Mouse (Mus musculus): ENCODE measurements around the gene Prmt8.

The Prmt8 gene

DNA sequence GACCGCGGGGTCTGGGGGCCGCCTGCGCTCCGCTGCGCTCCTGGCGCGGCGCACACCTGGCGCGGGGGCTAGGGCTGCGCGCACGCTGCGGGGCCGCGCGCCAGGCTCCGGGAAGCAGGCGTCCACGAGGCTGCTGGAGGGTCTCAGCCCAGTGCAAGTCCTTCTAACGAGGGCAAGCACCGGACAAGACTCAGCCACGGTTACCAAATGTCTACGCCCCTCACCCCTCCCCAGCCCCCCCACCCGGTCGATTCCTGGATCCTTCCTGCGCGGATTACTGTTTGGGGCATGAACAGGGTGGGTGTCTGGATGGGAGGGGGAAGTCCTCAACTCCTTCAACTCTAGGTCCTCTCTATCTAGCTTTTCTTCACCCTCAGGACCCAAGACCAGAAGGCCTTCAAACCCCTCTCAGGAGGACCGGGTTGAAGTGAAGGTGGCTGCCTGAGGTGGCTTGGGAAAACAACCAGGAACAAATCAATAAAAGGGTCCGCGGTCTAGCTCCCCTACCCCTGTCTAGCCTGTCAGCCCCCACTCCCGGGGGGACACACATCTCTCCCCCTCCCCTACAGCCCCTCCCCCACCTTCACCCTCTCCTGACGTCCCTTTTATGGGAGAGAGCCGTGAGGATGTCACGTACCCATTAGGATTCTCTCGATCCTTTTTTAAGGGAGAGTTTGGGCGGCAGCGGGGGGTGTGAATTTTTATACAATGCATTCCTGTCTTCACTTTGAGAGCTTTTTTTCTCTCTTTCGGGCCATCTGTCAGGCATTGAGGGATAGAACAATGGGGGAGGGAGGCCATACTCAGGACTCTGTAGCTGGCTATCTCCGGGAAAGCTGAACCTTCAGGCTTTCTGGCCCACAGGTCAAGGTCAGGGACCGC, at the start of gene Prmt8:
Gene Prmt8, minus strand, starts transcription at position 198 of the 882 bp plus-strand sequence.
- DNase-seq: no peak

DNA sequence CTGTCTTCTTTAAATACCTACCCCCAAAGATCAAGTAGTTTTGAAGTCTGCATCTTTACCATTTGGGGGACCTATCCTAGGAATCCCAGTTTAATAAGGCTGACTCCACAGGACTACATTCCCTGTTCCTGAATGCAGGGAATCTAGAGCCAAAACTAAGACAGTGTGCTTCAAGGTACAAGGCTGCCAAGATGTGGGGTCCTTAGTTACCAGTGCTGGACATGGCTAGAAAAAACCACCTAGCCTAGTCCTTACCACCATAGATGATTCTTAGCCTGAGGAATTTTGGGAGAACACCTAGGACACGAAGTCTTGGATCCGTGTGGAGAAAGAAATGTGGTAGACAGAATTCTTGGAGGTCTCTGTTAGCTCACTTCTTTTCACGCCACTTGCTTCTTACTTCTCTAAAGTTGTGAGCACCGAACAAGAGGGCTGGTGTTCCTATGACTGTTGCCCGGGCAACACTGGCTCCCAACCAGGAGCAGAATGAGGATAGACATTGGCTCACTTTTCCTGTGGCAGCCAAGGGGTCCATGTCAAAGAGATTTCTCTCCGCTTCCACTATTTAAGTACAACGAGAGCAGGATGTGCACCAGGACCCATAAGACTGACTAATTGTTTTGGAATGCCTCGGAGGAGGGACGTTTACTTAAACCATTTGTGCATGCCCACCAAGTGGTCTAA, 33.9 kb upstream of the Prmt8 start:
- DNase-seq: no peak

DNA sequence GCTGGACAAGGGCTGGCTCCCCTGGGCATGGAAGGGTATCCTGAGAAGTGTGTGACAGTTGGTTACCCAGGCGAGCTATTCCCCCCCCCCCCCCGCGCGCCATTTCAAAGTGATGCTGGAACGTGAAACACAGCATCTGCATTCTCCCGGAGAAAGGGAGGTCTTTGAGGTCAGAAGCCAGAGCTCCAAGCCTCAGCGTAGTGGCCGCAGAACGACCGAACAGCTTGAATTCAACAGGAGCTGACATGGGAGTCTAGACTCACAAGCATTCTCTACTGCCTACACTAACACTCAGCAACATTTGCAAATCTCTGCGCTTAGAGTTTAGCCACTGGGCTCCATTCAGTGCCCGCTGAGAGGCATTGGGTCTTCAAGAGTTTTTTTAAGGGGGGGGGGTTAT, 32.9 kb upstream of the Prmt8 start:
- no peak for DNase-seq

DNA sequence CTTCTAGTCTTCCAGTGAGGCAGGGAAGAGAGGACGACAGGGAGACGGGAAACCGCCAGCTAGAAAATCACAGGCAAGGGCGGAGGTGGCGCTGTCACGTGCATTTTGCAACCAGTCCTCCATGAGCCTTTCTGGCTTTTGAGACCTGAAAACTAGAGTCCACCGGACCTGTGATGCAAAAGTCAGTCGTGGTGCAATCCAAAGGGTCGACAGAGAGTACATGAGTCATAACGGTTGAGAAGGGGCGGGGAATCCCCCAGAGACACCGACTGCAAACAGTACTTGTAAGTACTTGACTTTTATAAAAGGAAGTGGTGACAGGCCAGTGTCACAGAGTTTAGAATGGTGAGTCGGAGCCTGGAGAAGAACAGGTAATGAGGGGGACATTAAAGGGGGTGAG, 20.8 kb upstream of the Prmt8 start:
- no peak for DNase-seq

DNA sequence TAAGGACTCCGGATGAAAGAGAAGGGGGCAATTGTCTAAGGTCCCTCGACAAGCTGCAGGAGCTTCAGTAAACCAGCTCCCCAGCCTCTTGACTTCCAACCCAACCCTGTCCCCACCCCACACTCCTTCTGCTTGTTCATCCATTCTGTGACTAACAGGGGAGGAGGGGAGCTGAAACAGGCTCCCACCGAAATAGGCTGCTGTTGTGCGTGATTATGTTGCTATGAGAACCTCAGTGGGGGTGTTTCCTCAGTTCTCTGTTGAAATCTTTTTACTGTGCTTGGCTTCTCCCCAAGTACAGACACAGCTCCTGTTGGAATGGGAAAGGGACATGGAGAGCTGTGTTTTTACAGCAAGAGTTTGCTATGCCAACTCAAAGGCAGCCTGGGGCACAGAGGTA, 1.5 kb upstream of the Prmt8 start:
- DNase-seq: no peak

DNA sequence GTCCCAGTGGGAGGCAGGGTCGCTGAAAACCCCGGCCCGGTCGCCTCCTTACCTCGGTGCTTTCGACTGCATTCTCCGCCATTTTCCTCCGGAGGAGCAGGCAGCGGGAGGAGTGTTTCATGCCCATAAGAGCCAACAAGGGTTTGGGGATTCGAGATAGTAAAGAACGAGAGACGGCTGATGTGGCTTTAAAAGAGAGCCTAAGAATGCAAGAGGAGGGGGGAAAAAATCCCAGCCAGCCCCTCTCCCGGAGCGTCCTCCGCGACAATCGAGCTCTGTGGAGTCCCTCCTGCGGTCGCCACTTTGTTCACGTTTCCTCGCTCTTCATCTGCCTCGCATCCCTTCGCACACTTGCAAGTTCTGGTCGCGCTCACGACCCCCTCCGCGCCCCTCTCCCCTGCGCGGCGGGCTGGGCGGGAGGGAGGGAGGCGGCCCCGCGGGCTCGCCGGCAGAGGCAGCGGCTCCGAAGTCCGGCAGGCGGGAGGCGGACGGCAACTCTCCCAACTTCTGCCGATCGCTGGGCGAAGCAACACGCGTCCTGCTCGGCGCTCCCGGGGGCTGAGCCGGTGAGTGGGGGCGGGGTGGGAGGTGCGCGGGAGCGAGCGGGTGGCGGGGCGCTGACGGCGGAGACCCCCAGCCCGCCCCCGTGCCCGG, 524 bp downstream of the Prmt8 start:
- no peak for DNase-seq

DNA sequence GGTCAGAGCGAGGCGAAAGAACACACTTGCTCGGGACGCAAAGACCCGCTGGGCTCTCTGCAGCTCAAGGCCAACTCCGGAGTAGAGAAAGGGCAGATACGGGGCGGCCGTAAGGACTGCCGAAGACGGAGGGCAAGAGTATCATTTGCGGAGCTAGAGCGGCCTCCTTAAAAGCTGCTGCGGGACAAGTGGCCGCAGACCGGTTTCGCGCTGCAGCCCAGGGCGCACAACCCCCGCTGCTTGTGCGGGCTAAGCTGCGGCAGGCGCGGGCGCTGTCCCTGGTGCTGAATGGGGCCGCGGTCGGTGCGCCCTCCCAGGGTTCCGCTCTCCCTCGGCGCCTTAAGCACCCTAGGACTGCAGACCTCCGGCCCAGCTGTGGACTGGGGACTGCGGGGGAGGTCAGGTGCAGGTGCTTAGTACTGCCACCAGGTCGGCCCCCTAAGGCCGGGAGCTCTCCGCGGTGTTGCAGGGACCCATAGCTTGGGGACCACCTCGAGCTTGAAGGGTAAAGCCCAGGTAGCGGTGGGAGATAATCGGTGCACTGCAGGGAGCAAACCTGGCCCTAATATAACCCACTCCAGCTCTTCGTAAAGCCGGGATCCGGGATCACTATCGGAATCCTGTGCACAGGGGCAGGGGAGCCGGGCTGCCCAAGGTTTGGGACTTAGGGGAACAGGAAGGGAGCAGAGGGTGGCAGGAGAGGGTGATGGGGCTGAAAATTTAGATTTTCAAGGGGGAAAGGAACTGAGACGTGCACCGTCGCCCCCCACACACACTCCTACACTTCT, 1.4 kb downstream of the Prmt8 start:
- DNase-seq: no peak

DNA sequence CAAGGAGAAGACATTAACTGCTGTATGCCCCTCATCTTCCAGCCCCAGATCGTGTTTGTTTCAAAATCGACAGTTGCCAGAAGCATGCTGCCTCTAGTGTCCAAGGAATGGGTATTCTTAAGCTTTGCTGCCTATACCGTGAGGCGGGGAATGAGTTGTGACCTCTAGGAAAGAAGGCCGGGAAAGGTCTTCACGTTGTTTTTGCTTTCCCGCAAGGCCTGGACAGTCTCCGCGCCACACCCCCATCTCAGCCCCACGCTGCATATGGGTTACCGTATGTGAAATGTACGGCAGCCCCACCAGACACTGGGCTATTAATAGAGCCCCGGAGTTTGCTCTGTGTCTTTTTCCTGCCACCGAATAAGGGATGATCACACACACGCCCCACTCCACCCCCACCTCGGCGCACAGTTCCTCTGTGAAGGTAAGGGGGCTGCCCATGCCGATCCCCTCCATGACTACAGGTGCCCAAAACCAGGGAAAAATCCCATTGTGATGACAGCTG, 2.0 kb downstream of the Prmt8 start:
- no peak for DNase-seq

DNA sequence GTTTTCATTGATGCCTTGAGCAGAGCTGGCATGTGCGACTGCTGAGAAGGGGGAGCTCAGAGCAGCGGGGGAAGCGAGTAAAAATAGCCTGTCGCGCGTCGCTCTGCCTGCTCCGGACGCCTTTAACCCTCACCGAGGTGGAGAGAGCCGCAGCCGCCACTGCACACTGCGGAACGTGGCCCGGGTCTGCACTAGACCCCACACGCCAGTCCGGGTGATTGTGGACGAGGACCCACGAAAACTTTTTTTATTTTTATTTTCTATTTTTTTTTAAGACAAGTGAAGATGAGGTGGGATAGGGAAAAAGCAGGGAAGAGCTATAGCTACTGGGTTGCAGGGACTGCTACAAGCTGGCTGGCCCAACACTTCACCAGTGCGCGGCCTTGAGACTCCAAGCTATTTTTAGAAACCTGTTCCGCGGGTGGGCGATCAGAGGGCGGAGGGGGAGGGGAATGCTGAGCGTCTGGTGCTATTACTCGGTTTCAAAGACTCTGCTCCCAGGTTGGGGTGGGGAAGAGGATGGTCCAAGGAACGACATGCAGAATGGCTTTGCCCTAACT, 2.6 kb downstream of the Prmt8 start:
- DNase-seq: no peak

DNA sequence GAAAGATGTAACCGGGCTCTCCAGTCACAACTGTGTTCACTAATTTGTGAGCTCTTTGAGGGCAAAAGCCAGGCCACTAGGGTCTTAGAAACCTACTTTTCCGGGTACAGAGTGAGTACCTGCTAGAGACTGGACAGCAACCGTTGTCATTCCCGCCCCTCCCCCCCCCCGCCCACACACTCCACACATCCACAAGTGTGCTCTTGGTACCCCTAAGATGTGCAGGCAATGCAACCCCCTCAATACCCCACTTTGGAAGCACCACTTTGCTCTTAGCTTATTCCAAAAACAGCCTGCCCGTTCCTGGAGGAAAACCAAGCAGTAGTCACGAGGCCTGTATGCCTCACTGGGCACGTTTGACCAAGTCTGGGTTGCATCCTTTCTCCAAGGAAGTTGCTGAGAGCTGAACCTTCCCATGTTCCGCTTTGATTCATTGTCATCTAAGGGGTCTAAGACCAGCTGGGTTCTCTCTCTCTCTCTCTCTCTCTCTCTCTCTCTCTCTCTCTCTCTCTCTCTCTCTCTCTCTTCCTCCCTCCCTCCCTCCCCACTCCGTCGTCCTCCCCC, 3.1 kb downstream of the Prmt8 start:
- DNase-seq: no peak

DNA sequence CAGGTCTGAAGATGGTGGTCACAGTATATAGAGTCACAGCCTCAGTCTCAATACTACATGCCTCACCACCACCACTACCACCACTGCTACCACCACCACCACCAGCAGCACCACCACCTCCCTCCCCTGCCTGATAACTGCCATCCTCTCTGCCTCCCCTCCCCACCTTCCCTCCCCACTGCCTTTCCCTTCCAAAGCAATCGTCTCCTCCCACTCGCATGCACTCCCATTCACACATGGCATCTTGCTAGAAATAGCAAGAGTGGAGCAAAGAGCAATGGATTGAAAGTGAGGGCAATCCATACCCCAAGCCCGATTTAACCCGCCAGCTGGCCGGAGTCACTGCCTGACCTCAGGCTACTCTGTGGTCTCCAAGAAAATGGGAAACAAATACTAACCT, 3.7 kb downstream of the Prmt8 start:
- no peak for DNase-seq

DNA sequence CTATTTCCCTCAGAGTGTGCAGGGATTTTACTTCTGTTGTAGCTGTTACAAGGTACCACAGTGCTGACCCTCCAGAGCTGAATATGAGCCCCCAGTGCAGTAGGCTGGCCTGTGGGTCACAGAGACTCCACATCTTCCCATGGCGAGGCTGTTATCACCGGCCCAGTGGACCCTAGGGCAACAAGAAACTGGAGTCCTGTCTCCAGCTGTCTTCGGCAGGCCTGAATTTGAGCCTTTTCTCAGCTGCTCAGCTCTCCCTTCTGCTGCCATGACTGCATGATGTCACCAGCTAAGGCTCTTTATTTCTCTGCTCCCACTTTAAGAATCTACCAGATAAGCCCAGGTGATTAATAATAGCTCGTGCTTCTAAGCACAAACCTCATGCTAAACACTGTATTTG, 11.0 kb downstream of the Prmt8 start:
- DNase-seq: no peak

DNA sequence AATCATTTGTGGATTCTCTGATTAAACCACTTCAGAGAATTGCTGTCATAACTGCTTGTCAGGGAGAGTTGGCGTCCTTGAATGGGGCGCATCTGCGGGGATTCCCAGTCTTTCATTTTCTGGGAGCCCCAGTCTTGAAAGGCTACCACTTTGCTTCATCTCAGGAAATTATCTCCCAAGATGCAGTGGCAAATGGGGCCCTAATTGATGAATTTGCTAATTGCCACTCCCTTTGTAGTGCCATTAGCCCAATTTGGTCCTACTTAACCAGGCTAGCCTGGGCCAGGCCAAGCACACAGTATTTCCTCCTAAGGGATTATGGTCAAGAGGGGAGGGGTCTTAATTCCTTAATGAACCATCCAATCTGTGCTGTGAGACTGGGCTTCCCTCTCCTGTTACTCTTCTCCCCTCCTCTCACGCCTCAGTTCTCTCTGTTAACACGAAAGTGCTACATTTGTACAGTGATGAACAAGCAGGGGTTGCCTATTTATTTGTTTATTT, 11.6 kb downstream of the Prmt8 start:
- DNase-seq: no peak

DNA sequence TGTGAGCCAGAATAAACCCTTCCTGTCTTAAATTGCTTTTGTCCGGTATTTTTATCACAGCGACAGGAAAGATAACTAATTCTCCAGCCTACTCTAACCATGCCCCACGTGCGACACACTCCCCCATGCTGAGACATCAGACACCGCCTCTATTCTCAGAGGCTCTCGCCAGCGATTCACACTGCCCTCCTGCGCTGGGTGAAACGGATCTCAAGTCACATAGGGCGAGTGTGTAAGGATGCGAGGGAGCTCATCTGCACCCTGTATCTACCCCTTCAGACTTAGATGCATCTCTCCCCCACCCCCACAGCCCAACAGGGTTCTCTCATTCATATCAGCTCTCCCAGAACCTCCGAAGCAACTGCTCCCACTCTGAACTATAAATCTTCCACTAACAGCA, 12.4 kb downstream of the Prmt8 start:
- no peak for DNase-seq

DNA sequence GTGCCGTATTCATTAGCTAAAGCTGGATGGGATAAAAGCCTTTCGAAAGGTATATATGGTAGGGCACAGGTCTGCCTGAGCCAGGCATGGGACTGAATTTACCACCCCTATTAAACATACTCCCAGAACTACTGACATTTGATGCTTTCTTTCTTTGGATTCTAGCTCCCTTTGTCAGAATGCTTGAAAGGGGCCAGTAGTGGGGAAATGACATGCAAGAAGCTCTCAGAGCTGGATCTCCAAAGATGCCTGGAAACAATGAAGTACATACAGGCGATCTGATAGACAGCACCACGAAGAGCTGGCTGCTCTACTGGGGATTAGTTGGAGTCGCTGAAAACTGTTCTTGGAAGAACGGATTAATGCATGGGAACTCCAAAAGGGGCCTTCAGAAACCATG, 16.0 kb downstream of the Prmt8 start:
- no peak for DNase-seq

DNA sequence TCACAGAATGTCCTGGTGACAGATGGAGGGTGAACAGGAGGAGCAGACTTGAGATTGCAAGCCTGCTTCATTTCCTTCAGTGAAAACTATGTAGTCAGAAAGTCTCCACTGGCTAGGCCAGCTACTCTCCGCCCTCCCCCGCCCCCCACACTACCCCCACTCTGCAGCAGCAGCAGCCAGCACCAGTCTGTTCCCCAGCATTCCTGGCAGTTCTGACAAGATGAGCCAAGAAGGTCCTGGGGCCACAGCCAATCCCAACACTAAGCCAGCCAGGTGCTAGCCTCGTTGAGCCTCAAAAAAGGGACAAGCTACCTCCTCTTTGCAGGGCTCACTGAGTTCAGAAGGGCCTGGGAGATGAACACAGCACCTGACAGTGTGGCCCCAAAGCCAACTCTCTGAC, 16.6 kb downstream of the Prmt8 start:
- DNase-seq: no peak

DNA sequence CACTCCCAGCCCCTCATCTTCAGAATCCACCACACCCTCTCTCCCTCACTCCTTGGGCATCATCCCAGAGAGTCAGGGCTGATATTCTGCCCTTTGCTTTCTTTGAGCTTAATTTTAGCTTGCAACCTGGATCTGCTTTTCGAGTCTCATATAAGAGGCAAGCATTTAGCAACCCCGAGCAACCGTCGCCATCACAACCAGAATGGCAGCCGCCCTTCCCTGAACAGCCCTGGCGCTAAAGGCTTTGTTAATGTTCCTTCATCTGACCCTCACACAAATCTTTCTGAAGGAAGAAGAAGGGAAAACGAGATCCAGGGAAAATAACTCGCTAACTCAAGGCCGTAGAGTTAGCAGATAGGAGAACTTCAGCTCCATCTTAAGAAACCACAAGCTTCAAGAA, 17.8 kb downstream of the Prmt8 start:
- DNase-seq: no peak

DNA sequence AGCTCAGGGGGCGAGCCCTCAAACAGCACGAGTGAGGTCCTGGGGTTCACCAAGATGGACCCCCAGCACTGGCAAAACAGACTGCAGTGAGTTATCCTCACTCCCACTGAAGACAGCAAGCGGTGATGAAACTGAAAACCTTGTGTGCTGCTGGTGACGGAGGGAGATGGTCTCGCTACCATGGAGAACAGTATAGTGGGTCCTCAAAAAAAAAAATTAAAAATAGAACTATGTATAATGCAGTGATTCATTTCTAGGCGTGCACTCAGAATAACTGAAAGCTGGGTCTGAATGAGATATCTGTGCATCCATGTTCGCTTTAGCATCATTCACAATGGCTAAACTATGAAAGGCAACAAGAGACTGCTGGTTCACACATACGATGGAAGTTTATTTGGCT, 20.5 kb downstream of the Prmt8 start:
- no peak for DNase-seq

DNA sequence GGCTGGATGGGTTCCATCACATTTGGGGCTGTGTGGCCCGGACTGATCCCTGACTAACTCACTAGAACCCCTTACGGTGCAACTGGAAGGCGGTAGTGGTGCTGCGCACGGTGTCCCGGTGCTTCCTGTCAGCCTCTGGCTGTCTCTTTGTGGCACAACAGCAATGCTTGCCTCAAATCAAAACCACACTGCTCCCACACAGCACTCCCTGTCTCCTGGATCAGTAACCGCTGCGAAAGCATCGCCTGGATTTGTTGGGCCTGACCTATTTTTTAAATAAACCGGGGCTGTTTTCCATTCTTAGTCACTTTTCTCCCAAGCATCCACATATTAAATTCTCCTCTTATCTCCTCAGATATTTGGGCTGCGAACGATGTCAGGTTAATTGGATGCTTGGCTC, 27.0 kb downstream of the Prmt8 start:
- DNase-seq: no peak

DNA sequence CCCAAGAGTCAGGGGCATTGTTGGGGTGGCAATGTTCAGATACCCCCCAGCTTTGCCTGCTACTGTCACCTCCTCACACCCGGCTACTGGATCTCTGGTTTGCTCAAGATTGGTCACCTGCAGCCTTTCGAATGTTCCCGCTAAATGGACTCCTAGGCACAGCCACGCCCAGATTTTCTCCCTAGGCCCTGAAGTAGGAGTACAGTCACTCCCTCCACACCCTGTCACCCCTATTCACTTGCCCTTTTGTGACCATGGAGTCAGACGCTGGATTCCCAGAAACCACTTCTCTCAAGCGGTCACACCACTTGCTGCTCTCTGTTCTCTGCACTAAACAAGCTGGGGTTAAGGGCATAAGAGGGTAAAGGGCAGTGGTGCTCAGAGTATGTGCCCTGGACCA, 28.1 kb downstream of the Prmt8 start:
- DNase-seq: no peak

DNA sequence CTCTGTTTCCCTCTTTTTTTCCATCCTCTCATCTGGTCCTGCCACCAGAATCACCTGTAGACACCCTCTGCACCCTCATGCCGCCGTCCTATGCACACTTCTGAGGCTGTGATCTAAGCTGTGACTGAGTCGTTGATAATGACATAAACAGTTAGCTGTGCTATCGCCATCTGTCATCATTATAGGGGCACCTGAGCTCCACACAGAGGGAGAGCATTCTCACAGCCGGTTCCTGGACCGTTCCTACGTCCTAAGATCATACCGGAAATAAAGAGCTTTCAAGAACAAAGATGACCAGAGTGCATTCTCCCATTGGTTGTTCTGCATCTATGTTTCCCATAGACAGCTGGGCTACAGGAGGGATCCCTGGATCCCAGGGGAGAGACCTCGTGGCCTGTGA, 28.6 kb downstream of the Prmt8 start:
- DNase-seq: no peak

DNA sequence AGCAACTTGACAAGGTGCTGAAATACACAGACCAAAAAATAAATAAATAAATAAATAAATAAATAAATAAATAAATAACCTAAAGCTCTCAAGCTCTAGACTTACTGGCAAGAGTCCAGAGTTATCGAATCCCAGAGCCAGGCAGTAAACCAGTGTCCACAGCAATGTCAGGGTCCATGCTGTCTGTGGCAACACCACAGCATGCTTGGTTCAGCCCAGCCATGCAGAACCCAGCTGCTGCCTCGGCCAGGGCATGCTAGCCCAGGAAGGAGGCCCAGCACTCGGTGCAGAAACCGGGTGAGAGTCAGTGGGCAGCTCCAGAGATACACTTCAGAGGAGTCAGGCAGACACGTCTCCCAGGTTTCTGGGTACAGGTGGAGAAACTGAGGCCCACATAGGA, 29.4 kb downstream of the Prmt8 start:
- no peak for DNase-seq

Data from thymus, adult 18-20 months (tissue).